Mouse (Mus musculus) left cerebral cortex, postnatal 14 days (tissue): ENCODE data around the gene Ccer2. TPM values are rescaled to one million over a fixed set of nuclear protein-coding genes. Genes with fewer than 3 reads are reported as not detected.

Experiments
- DNase-seq, 2 experiments: peaks; one replicate each; pipeline ENCODE4 v3.0.0; 2021 to 2022; ENCODE audit warnings: low spot score in 2 of 2, mixed read lengths in 1 of 2
- intact Hi-C: fragments of 180-260 bp; cut with DNase I; formaldehyde crosslinking; loops from one replicate; pipeline ENCODE4 v1.15.1; 2025
- total RNA-seq, 2 experiments: library from RNA; stranded (reverse); gene quantifications; 2 replicates each; pipeline ENCODE4 v1.2.3; 2021

The Ccer2 gene
- total RNA-seq, 2 experiments from 2014 or later, result 1.3 TPM

- DNase-seq, result no peak
These were observed 52.4 kb downstream of the Ccer2 start, which contains the start of gene Hnrnpl for GRCm38 (mm10) chr7:28808221-28808941. Gene Hnrnpl, plus strand, starts transcription at chr7:28808541.

More at GRCm38 (mm10) chr7:28808221-28808941, 52.4 kb downstream of the Ccer2 start, which contains the start of gene Hnrnpl:
- intact Hi-C loops, result no loop called here

Other genes starting within 250 kb of the Ccer2 start
- not detected for gene Ifnl2, start 245.7 kb upstream of the Ccer2 start, total RNA-seq
- gene Ifnl3, start 233.3 kb upstream of the Ccer2 start, total RNA-seq, result not detected
- gene Sycn, start 215.3 kb upstream of the Ccer2 start, total RNA-seq, result not detected
- gene Nccrp1, start 208.9 kb upstream of the Ccer2 start, total RNA-seq, result under 1 TPM; 0.36 to 0.53 TPM
- 10 to 100 TPM; 59.8 to 61.6 TPM for gene Samd4b, start 158.0 kb upstream of the Ccer2 start, total RNA-seq
- 1 to 10 TPM; 8.7 to 10.0 TPM for gene Pak4, start 158.0 kb upstream of the Ccer2 start, total RNA-seq
- 1 to 10 TPM in 1 of 2 experiments, under 1 TPM in 1; 0.53 to 1.1 TPM for gene Acp7, start 124.8 kb upstream of the Ccer2 start, total RNA-seq
- gene Fbxo27, start 63.3 kb upstream of the Ccer2 start, total RNA-seq, result 10 to 100 TPM; 16.9 to 19.9 TPM
- under 1 TPM; 0.88 to 0.93 TPM for gene Fbxo17, start 39.4 kb upstream of the Ccer2 start, total RNA-seq
- 10 to 100 TPM; 60.4 to 66.5 TPM for gene Mrps12, start 14.4 kb upstream of the Ccer2 start, total RNA-seq
- gene Sars2, start 14.2 kb upstream of the Ccer2 start, total RNA-seq, result 10 to 100 TPM; 13.0 to 17.9 TPM
- 100 to 1,000 TPM; 189 to 230 TPM for gene Sirt2, start 10.6 kb downstream of the Ccer2 start, total RNA-seq
- 10 to 100 TPM; 39.3 to 39.6 TPM for gene Nfkbib, start 11.3 kb downstream of the Ccer2 start, total RNA-seq
- gene Rinl, start 32.8 kb downstream of the Ccer2 start, total RNA-seq, result 1 to 10 TPM; 1.6 to 2.5 TPM
- 100 to 1,000 TPM; 401 to 422 TPM for gene Hnrnpl, start 52.4 kb downstream of the Ccer2 start, total RNA-seq
- gene Ech1, start 69.0 kb downstream of the Ccer2 start, total RNA-seq, result 10 to 100 TPM; 43.6 to 44.2 TPM
- 1 to 10 TPM; 2.6 TPM for gene Lgals4, start 77.7 kb downstream of the Ccer2 start, total RNA-seq
- gene Lgals7, start 107.7 kb downstream of the Ccer2 start, total RNA-seq, result under 1 TPM in 1 of 2 experiments, not detected in 1; 0.47 TPM
- 1 to 10 TPM in 1 of 2 experiments, under 1 TPM in 1; 0.59 to 1.3 TPM for gene Capn12, start 125.2 kb downstream of the Ccer2 start, total RNA-seq
- gene Actn4, start 206.2 kb downstream of the Ccer2 start, total RNA-seq, result 100 to 1,000 TPM; 177 to 205 TPM
- 100 to 1,000 TPM; 163 to 174 TPM for gene Eif3k, start 225.7 kb downstream of the Ccer2 start, total RNA-seq
- gene Map4k1, start 225.9 kb downstream of the Ccer2 start, total RNA-seq, result 1 to 10 TPM; 2.0 to 3.7 TPM